Mouse (Mus musculus) kidney, adult 8-10 months (tissue): Measurements from ENCODE around the gene Slc25a30.
"Not testable (repeated sequence)": the region's sequence is repeated elsewhere in the genome, so short reads cannot be mapped to it uniquely, and the experiment has no call there.

Source experiments
- DNase-seq, 2 experiments: peaks; one replicate each; pipeline ENCODE4 v3.0.0; 2022

Gene Slc25a30

GRCm38 (mm10) chr14:75791372-75791771 is 4.5 kb upstream of the Slc25a30 start:
- no peak for DNase-seq

GRCm38 (mm10) chr14:75790411-75790996 is 3.7 kb upstream of the Slc25a30 start:
- no peak for DNase-seq

- DNase-seq = no peak
Measured at GRCm38 (mm10) chr14:75789291-75789690, 2.5 kb upstream of the Slc25a30 start.

DNA sequence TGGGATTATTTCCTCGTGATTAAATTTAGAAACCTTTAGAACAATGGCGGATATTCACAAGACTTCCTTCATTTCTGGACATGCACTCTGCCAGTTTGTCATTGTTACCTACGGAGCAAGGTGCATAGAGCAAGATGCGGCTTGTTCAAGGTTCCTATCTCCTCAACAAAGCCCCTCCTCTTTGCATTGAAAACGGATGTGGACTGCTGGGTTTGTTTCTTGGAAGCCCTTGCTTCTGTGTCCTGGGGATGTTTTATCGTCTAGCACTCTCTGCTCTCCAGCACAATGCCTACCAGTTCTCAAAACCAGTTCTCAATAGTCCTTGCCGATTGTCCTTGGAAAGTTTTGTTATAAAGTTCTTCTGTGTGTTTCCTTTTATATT is 948 bp upstream of the Slc25a30 start:
- no peak for DNase-seq

GRCm38 (mm10) chr14:75786424-75786867 is 391 bp downstream of the Slc25a30 start:
- DNase-seq = no peak

DNA sequence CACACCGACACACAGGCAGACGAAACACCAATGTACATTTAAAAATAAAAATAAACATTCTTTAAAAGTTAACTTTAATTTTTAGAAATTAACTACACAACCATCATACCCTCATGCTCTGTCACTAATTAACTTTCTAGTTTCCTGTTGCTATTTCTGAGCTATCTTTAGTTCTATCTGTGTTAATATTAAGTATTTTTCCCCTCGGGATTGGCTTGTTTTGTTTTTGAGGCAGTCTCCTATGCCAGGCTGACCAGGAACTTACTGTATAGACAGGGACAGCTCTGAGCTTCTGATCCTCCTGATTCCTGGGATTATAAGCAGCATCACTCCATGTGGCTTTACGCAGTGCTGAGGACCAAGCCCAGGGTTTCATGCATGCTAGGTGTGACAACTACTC is 6.9 kb downstream of the Slc25a30 start:
- DNase-seq = no peak

GRCm38 (mm10) chr14:75776637-75777036 is 10.2 kb downstream of the Slc25a30 start:
- peak; percentile 51 to 81 for DNase-seq

DNA sequence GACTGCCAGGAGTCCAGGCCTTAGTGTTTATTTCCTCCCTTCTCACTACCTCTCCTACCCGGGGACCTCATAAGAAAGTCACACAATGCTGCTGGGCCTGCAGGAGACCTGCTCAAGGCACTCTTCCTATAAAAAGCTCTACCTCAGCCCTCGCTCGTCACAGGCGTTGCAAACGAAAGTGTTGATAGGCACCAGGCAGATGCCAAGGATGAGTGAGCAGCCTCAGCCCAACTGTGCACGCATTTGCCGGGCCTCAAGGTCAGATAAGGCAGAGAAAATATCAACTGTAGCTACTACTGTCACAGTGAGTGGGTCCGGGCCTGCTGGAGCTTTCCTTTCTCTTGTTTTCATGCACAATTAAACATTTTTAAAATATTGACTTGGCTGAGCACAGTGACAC is 13.4 kb downstream of the Slc25a30 start:
- DNase-seq = peak in 1 of 2 experiments; percentile 5

DNA sequence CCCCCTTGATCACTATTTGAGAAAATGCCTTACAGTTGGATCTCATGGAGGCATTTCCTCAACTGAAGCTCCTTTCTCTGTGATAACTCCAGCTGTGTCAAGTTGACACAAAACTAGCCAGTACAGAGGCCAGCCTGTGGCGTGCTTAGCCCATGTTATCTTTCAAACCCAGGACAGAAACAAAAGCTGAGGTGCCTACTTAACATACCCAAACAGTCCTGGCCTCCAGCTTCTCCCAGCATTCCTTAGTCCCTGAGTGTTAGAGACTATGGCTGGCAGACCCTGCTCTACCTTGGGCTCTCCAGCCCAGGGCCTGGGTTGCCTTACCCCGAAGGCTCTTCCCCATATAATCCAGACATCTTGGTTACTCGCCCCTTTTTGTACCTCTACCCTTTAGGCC is 14.4 kb downstream of the Slc25a30 start:
- DNase-seq = not testable (repeated sequence)

GRCm38 (mm10) chr14:75771101-75771501 is 15.7 kb downstream of the Slc25a30 start:
- peak; percentile 53 to 70 for DNase-seq

DNA sequence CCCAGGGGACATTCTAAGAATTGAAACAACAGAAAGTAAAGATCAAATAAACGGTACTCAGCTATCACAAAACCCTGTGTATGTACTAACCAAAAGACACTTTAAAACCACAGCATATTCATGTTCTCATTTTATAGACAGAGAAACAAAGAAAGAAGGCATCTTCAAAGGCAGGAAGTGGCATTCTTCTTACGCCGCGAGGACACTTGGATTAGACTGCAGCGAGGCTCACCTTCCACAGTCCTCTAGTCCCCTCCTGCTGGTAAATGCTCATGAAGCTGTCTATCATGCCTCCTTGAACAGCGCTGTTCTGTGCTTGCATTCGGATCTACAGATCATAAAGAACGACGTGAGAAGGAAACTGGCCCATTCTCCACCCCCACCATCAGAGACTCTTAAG is 17.5 kb downstream of the Slc25a30 start:
- DNase-seq = no peak

DNA sequence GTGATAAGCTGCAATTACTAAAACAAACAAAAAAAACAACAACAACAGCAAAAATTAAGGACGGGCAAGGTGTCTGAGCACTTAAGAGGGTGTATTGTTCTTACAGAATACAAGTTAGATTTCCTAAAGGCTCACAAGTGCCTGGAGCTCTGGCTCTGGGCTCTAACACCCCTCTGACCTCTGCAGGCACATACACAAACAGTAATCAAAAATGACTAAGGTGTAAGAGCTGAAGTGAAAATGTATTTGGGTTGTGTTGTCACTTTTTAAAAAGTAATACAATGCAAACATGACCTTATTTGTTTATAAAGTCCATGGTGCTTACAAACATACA is 18.6 kb downstream of the Slc25a30 start:
- no peak for DNase-seq

DNA sequence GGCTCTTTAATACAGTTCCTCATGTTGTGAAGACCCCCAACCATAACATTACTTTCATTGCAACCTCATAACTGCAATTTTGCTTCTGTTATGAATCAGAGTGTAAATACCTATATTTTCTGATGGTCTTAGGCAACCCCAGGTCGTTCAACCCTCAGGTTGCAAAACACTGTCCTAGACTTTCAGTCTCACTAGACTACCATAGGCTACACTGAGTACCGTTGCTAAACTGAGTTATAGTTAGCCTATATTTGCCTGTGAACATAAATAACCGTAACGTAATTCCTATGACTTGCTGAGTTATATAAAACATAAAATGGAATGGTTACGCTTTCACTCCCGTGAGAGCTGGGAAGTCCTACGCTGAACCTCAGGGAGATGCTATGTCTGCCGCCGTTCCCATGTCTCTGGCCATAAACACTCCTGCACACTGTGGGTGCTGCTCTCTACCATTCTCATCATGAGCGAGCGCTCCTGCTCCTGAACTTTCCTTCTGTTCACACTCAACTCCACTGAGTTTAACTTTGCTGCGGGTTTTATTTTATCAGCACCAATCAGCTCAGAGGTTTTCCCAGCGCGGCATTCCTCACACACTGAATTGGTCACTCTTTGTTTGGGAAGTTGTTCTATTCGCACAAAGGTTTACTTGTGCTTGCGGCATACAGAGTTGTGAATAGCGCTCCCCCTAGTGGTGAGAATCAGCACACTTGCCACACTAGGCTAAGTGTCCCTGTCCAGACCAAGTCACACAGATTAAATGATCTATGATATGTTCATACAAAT is 19.2 kb downstream of the Slc25a30 start:
- peak; percentile 69 to 84 for DNase-seq

- DNase-seq = peak in 1 of 2 experiments; percentile 39
Measured at GRCm38 (mm10) chr14:75761028-75761805, 25.6 kb downstream of the Slc25a30 start.

DNA sequence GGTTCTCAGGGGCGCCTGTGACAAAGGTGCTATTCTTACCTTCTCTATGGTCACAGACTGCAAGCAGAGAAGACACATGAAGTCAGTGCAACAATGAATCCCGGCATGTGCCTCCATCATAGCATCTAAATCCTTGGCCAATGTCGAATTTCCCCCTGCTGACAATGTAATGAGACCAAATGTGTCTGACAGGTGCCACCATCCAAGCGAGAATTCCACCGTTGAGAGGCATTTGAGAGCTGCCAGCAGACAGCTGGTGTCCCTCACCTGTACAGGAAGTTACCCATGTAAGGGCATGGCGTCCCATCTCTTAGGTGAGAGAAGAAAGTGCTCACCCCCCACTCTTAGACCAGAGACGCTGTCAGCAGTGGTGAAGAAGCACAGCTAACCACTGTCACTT is 28.4 kb downstream of the Slc25a30 start:
- DNase-seq = no peak

GRCm38 (mm10) chr14:75757821-75758220 is 29.0 kb downstream of the Slc25a30 start:
- DNase-seq = no peak

GRCm38 (mm10) chr14:75756971-75757370 is 29.9 kb downstream of the Slc25a30 start:
- DNase-seq = peak in 1 of 2 experiments; percentile 17

GRCm38 (mm10) chr14:75753991-75754817 is 32.6 kb downstream of the Slc25a30 start, which contains the start of gene Cog3:
Cog3 (minus strand) TSS chr14:75754517.
- DNase-seq = peak; percentile 97

- DNase-seq = no peak
Measured at GRCm38 (mm10) chr14:75753206-75753605, 33.6 kb downstream of the Slc25a30 start.

DNA sequence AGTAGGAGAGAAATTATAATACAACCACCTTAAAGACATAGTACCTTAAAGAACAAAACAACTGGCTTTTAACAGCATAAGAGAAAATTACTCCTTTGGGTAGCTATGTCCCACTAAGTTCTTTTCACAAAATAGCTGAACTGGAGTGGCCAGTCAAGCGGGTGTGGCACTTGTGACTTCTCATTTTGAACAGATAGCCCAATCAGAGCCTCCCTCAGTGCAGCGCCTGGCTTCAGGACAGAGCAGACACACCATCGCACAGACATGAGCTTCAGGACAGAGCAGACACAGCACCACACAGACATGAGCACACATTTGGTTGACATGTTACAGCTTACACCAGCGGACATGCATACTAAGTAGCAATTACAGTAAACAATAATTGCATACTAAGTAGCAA is 35.8 kb downstream of the Slc25a30 start:
- no peak for DNase-seq

GRCm38 (mm10) chr14:75749123-75749522 is 37.7 kb downstream of the Slc25a30 start:
- DNase-seq = no peak

DNA sequence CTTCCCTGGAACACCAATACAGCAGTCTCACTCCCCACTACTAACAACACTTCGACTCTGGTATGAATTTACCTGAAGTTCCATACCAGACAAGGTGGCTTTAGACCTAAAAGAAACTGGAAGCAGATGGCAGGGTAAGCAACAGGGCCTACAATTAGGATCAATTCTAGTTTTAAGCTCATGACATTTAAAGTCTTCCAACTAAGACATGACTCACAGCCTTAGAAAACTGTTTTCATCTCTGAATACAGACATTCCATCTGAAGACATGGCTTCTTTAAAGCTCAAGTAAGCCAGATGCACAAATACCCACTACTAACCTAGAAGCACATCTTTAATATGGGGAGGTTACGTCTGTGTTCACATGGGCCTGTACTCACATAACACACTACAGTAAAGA is 38.9 kb downstream of the Slc25a30 start:
- no peak for DNase-seq

DNA sequence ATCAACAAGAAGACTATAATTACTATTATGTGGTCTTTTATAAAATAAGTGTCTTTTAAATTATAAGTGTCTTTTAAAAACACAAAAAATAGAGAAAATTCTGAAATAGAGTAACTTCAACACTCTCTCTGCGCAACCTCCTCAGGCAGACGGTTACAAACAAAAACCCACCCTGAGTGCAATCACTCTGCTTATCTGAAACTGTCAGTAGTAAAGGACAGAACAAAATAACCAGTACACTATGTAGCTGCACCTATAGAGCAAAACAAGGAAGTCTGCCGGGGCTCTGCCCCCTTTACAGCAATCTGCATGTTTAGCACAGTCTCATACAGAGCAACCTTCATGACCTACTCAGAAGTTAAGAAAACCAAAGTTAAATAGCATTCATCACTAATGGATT is 44.9 kb downstream of the Slc25a30 start:
- DNase-seq = no peak
